Mouse (Mus musculus) hindbrain, embryonic 14.5 days (tissue): ENCODE measurements around the gene Agbl1. TPM values are rescaled to one million over a fixed set of nuclear protein-coding genes. Genes with fewer than 3 reads are reported as not detected.

Experiments used
- ATAC-seq: fragments of 200-750 bp; cut with Nextera tagmentation; 2 replicates; pipeline ENCODE4 v1.8.0; 2017; ENCODE audit warnings: moderate number of reproducible peaks, mild to moderate bottlenecking, moderate TSS enrichment, moderate library complexity; ENCODE audit not compliant: low FRiP score
- DNase-seq: peaks from one replicate; pipeline ENCODE4 v3.0.0-alpha.2; 2015; ENCODE audit warnings: low spot score
- H3K27ac ChIP-seq: fragments of 300-500 bp; sonication (generic); 2 replicates; pipeline ENCODE4 v1.5.1; 2014; ENCODE audit warnings: mild to moderate bottlenecking, moderate library complexity
- H3K27me3 ChIP-seq: fragments of 300-500 bp; sonication (generic); 2 replicates; pipeline ENCODE4 v1.6.1; 2014; ENCODE audit warnings: mild to moderate bottlenecking, low read length, mixed read lengths; ENCODE audit not compliant: control insufficient read depth, insufficient read depth
- H3K36me3 ChIP-seq: fragments of 300-500 bp; sonication (generic); replicated peaks from 2 replicates; pipeline ENCODE4 v1.6.1; 2014; ENCODE audit not compliant: control insufficient read depth, insufficient read depth
- H3K4me1 ChIP-seq: fragments of 300-500 bp; sonication (generic); replicated peaks from 2 replicates; pipeline ENCODE4 v1.6.1; 2014; ENCODE audit warnings: antibody characterized with exemption, low read length, mixed read lengths; ENCODE audit not compliant: control insufficient read depth, insufficient read depth
- H3K4me2 ChIP-seq: fragments of 300-500 bp; sonication (generic); replicated peaks from 2 replicates; pipeline ENCODE4 v1.6.1; 2014; ENCODE audit warnings: mild to moderate bottlenecking, moderate library complexity
- H3K4me3 ChIP-seq: fragments of 300-500 bp; sonication (generic); replicated peaks from 2 replicates; pipeline ENCODE4 v1.5.1; 2014; ENCODE audit warnings: mild to moderate bottlenecking, low read length
- H3K9ac ChIP-seq: fragments of 300-500 bp; sonication (generic); 2 replicates; pipeline ENCODE4 v1.6.1; 2014
- H3K9me3 ChIP-seq: fragments of 300-500 bp; sonication (generic); 2 replicates; pipeline ENCODE4 v1.6.1; 2016; ENCODE audit warnings: low read length; ENCODE audit not compliant: control insufficient read depth
- WGBS: fragments of 180-500 bp; shearing (Covaris S2); extraction: QIAGEN DNeasy Blood & Tissue Kit; methylation state at CpG from one replicate; pipeline ENCODE4 v1.1.7; 2014; 5-methylcytosine and 5-hydroxymethylcytosine counted together
- polyA plus RNA-seq: library from polyadenylated mRNA; unstranded; fragments of >200 nt; fragmentation: Nextera tagmentation; extraction: Ambion mirVana; gene quantifications from 2 replicates; pipeline ENCODE4 v1.2.1, GENCODE M21; 2014

The Agbl1 gene
- polyA plus RNA-seq, 1 experiment from 2014 or later = 0.11 TPM

DNA sequence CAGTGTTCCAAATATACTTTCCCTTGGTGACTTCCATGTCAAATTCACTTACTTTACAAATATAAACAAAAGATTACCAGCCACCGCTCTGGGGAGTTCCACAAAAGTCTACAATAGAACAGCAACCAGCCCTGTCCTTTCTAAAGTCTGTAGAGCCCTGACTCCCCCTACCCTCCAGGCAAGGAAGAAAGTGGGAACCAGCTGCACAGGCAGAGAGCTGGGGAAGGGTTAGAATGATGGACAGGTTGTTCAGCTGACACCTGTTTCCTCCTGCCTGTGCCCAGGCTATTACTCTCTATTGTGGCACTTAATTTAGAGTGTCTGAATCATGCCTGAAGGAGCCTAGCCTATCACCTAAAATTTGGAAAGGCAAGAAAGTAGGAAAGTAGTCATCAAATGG is 923.2 kb downstream of the Agbl1 start:
- WGBS = 45% methylated on average over 1 of the region's 1 CpGs
- H3K27me3 ChIP-seq = no peaks in the 10 kb centered on the region
- no peak overlapping the region for H3K4me2 ChIP-seq
- DNase-seq (no peak), ATAC-seq (no peak; the same call in 1 of the 2 replicates)
- H3K4me3 ChIP-seq = no peak overlapping the region
- no peaks in the 10 kb centered on the region for H3K36me3 ChIP-seq
- H3K9me3 ChIP-seq = no peaks in the 10 kb centered on the region
- 0 out of 2 replicates have a peak, but pooled peaks cover 4% of the 10 kb centered on the region for H3K4me1 ChIP-seq
- H3K9ac ChIP-seq = no peak overlapping the region
- H3K27ac ChIP-seq = no peak overlapping the region

DNA sequence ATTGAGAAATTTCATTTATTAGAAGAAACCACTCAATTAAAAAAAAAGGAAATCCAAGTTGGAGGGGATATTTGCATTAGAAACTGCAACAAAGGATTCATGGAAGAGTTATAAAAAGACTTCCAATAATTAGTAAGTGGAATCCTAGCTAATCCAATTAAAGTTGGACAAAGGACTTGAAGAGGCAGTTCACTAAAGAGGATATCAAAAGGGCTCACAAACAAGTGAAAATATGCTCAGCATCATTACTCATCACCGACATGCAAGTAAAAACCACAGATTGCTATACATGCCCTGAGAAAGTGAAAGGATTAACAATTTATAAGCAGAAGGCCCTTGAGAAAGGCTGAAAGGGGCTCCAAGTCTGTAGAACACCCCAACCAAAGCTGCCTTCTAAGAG is 935.2 kb downstream of the Agbl1 start:
- WGBS = 91% methylated on average over 1 of the region's 1 CpGs
- H3K27me3 ChIP-seq = no peaks in the 10 kb centered on the region
- no peak overlapping the region for H3K4me3 ChIP-seq
- H3K4me1 ChIP-seq = no peaks in the 10 kb centered on the region
- H3K9me3 ChIP-seq = no peaks in the 10 kb centered on the region
- no peak overlapping the region for H3K27ac ChIP-seq
- H3K9ac ChIP-seq = no peak overlapping the region
- ATAC-seq (no peak), DNase-seq (no peak)
- H3K36me3 ChIP-seq = no peaks in the 10 kb centered on the region
- H3K4me2 ChIP-seq = no peak overlapping the region
